ENCODE assay signal across 7 mouse cellular contexts in the genomic region with DNA sequence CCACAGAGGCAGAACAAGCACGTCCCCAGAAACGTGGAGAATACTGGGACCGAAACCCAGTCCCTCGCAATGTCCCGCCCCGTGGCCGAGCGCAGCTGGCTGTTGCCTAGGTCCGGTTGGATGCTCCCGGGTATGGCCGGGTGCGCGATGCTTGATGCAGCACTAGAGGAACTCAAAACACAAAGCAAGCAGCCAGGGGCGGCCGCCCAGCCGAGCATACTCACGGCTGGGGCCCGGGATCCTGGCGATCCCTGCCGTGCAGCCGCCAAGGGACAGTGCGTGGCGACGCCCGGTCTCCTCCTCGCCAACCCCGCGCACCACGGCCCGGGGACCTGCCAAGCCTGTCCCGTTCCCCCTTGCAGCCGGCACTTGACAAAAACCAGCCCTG. TPM values are rescaled to one million over a fixed set of nuclear protein-coding genes. Genes with fewer than 3 reads are reported as not detected.
DNase-seq lines count a peak whose midpoint lies in the region; ATAC-seq and TF ChIP-seq lines count a peak whose summit lies in the region.

No protein-coding gene starts in this region.

- peak; percentile 70 to 77 for DNase-seq in B cell, adult 2 months
- no peak for DNase-seq in G1E (ENCODE audit: low spot score)
- DNase-seq in embryonic facial prominence, embryonic 11.5 days (ENCODE audit: low spot score), result peak; percentile 77
- peak; percentile 47 to 72 for DNase-seq in kidney, postnatal 36 days
- DNase-seq in right cerebral cortex, postnatal 25 days, result peak; percentile 25

- H3K27ac ChIP-seq in embryonic facial prominence, embryonic 11.5 days (replicated peaks; ENCODE audit: low read depth, low read length), result peak overlapping the region; percentile 98
- peak overlapping the region; percentile 90 for H3K27ac ChIP-seq in heart, embryonic 15.5 days

- no peak for TF ChIP-seq CTCF in G1E (IDR thresholded peaks at IDR 0.05; ENCODE audit: low read depth, low read length)

- peak overlapping the region; percentile 85 for H3K4me2 ChIP-seq in embryonic facial prominence, embryonic 11.5 days (ENCODE audit: low read depth, low read length)
- H3K4me2 ChIP-seq in heart, embryonic 15.5 days, result peak overlapping the region; percentile 99

- H3K27me3 ChIP-seq in G1E (ENCODE audit: insufficient read depth, low read length), result no peaks in the 10 kb centered on the region
- no peaks in the 10 kb centered on the region for H3K27me3 ChIP-seq in embryonic facial prominence, embryonic 11.5 days (ENCODE audit: control insufficient read depth, insufficient read depth, low read length)
- H3K27me3 ChIP-seq in heart, embryonic 15.5 days, result no peaks in the 10 kb centered on the region

- H3K4me3 ChIP-seq in G1E (ENCODE audit: low read depth, low read length), result peak overlapping the region; percentile 81
- H3K4me3 ChIP-seq in embryonic facial prominence, embryonic 11.5 days (ENCODE audit: low read depth, low read length), result peak overlapping the region; percentile 57
- H3K4me3 ChIP-seq in heart, embryonic 15.5 days, result peak overlapping the region; percentile 75

- H3K9ac ChIP-seq in embryonic facial prominence, embryonic 11.5 days (replicated peaks; ENCODE audit: low read length), result peak overlapping the region; percentile 94
- peak overlapping the region; percentile 74 for H3K9ac ChIP-seq in heart, embryonic 15.5 days

- WGBS in embryonic facial prominence, embryonic 11.5 days, result under 1% methylated on average over 32 of the region's 32 CpGs
- under 1% methylated on average over 32 of the region's 32 CpGs for WGBS in heart, embryonic 15.5 days

- H3K9me3 ChIP-seq in G1E (replicated peaks), result no peaks in the 10 kb centered on the region
- H3K9me3 ChIP-seq in embryonic facial prominence, embryonic 11.5 days (replicated peaks; ENCODE audit: control insufficient read depth, low read length), result no peaks in the 10 kb centered on the region
- H3K9me3 ChIP-seq in heart, embryonic 15.5 days (replicated peaks), result no peaks in the 10 kb centered on the region

- peaks cover 19% of the 10 kb centered on the region; the same call in 1 of the 2 replicates for H3K4me1 ChIP-seq in G1E (ENCODE audit: insufficient read depth, low read depth, low read length)
- H3K4me1 ChIP-seq in embryonic facial prominence, embryonic 11.5 days (ENCODE audit: control insufficient read depth, insufficient read depth, low read length), result no peaks in the 10 kb centered on the region
- peaks cover 21% of the 10 kb centered on the region for H3K4me1 ChIP-seq in heart, embryonic 15.5 days (replicated peaks)

- H3K36me3 ChIP-seq in G1E (replicated peaks), result peaks cover 14% of the 10 kb centered on the region
- H3K36me3 ChIP-seq in embryonic facial prominence, embryonic 11.5 days (replicated peaks; ENCODE audit: control insufficient read depth, insufficient read depth, low read depth, low read length), result no peaks in the 10 kb centered on the region
- no peaks in the 10 kb centered on the region for H3K36me3 ChIP-seq in heart, embryonic 15.5 days

- ATAC-seq in G1E (ENCODE audit: extremely low read depth, insufficient number of reproducible peaks, low FRiP score, poor library complexity, severe bottlenecking), result no peak
- ATAC-seq in embryonic facial prominence, embryonic 11.5 days (replicated peaks; ENCODE audit: insufficient number of reproducible peaks, low FRiP score, low TSS enrichment, low read depth), result peak; percentile 54
- ATAC-seq in heart, embryonic 15.5 days (replicated peaks; ENCODE audit: insufficient number of reproducible peaks, insufficient read depth, low FRiP score, low read depth), result peak; percentile 41
- 0 out of 2 replicates have a peak, but pooled peaks have one; percentile 2 for ATAC-seq in megakaryocyte, adult 5-6 weeks (ENCODE audit: poor library complexity, severe bottlenecking)

RNA-seq across cellular contexts. Expression of a gene that starts 0.3 kb away (rescaled TPM):
- total RNA-seq in G1E (2014; fragmentation: Nextera tagmentation) (934 and 1,184 TPM in 2 replicates), G1E (2017) (1,061 and 1,162 TPM in 2 replicates)
- polyA plus RNA-seq in G1E (2012), result 235 and 260 TPM in 2 replicates
- 595 and 626 TPM in 2 replicates for polyA plus RNA-seq in embryonic facial prominence, embryonic 11.5 days (2014; fragmentation: Nextera tagmentation; extraction: Ambion mirVana)
- polyA plus RNA-seq in heart, embryonic 15.5 days (2015; fragmentation: Nextera tagmentation; extraction: Ambion mirVana), result 80.1 and 102 TPM in 2 replicates
- 469 and 474 TPM in 2 replicates for total RNA-seq in megakaryocyte, adult 5-6 weeks (2015)
- 421 and 545 TPM in 2 replicates for total RNA-seq in megakaryocyte, adult 5-6 weeks (2017)

RNA-seq across cellular contexts. Expression of a gene that starts 37.6 kb away (rescaled TPM):
- 13.5 and 24.2 TPM in 2 replicates for total RNA-seq in G1E (2014; fragmentation: Nextera tagmentation)
- 22.9 and 31.1 TPM in 2 replicates for total RNA-seq in G1E (2017)
- 6.4 and 8.6 TPM in 2 replicates for polyA plus RNA-seq in G1E (2012)
- 68.1 and 68.6 TPM in 2 replicates for polyA plus RNA-seq in embryonic facial prominence, embryonic 11.5 days (2014; fragmentation: Nextera tagmentation; extraction: Ambion mirVana)
- 80.8 and 95.5 TPM in 2 replicates for polyA plus RNA-seq in heart, embryonic 15.5 days (2015; fragmentation: Nextera tagmentation; extraction: Ambion mirVana)
- total RNA-seq in megakaryocyte, adult 5-6 weeks (2015), result 23.9 and 24.9 TPM in 2 replicates
- total RNA-seq in megakaryocyte, adult 5-6 weeks (2017), result 44.7 and 57.8 TPM in 2 replicates

RNA-seq across cellular contexts. Expression of a gene that starts 54.5 kb away (rescaled TPM):
- total RNA-seq in G1E (2014; fragmentation: Nextera tagmentation), result 2.9 and 3.4 TPM in 2 replicates
- total RNA-seq in G1E (2017), result 6.9 and 13.6 TPM in 2 replicates
- polyA plus RNA-seq in G1E (2012), result 33.3 and 49.6 TPM in 2 replicates
- 10.8 and 13.8 TPM in 2 replicates for polyA plus RNA-seq in embryonic facial prominence, embryonic 11.5 days (2014; fragmentation: Nextera tagmentation; extraction: Ambion mirVana)
- 16.0 and 16.5 TPM in 2 replicates for polyA plus RNA-seq in heart, embryonic 15.5 days (2015; fragmentation: Nextera tagmentation; extraction: Ambion mirVana)
- 3.6 and 6.0 TPM in 2 replicates for total RNA-seq in megakaryocyte, adult 5-6 weeks (2015)
- total RNA-seq in megakaryocyte, adult 5-6 weeks (2017), result 1.7 and 2.1 TPM in 2 replicates
